Mouse (Mus musculus) liver, adult 2 months (tissue): ENCODE results near the gene B3gnt2.

Experiments
- CTCF ChIP-seq: fragments of 200-500 bp; IDR thresholded peaks from 2 replicates; pipeline ENCODE4 v1.5.1; 2011; ENCODE audit warnings: low read depth, low read length, control low read depth
- POLR2A ChIP-seq: fragments of 200-500 bp; IDR thresholded peaks from 2 replicates; pipeline ENCODE4 v1.6.1; 2011; ENCODE audit warnings: low read length, control low read depth; ENCODE audit not compliant: insufficient read depth; ENCODE audit errors: extremely low read depth

- no peak for TF ChIP-seq POLR2A
- TF ChIP-seq CTCF: no peak
Measured at GRCm38 (mm10) chr11:22830684-22831083, 30.1 kb downstream of the B3gnt2 start.
